Mouse (Mus musculus) testis, postnatal 14 days (tissue): ENCODE measurements at regions not wholly inside any gene's neighbourhood (a gene's known extent, or its start where the extent isn't known, plus 50 kb on each side); places are given as distances from the start of the nearest gene placed in this dataset.

Source experiments
- DNase-seq: peaks from one replicate; pipeline ENCODE4 v3.0.0; 2021; ENCODE audit warnings: low spot score

- no peak for DNase-seq
Measured at GRCm38 (mm10) chr15:67901191-67901601, 1400.5 kb upstream of the Lrrc6 start.

- no peak for DNase-seq
Measured at GRCm38 (mm10) chr15:67899772-67900171, 1399.1 kb upstream of the Lrrc6 start.

GRCm38 (mm10) chr15:67898959-67899403, 1398.3 kb upstream of the Lrrc6 start:
- DNase-seq: peak; percentile 11

- no peak for DNase-seq
Measured at GRCm38 (mm10) chr15:67892066-67892465, 1391.4 kb upstream of the Lrrc6 start.

- DNase-seq: no peak
Measured at GRCm38 (mm10) chr15:67890612-67891304, 1390.0 kb upstream of the Lrrc6 start.

- DNase-seq: no peak
Measured at GRCm38 (mm10) chr15:67888548-67888947, 1387.8 kb upstream of the Lrrc6 start.

- DNase-seq: no peak
Measured at GRCm38 (mm10) chr15:67855291-67855690, 1354.6 kb upstream of the Lrrc6 start.

- DNase-seq: no peak
Measured at GRCm38 (mm10) chr15:67850118-67850517, 1349.4 kb upstream of the Lrrc6 start.

- DNase-seq: no peak
Measured at GRCm38 (mm10) chr15:67845707-67846106, 1345.0 kb upstream of the Lrrc6 start.

- DNase-seq: no peak
Measured at GRCm38 (mm10) chr15:67840671-67841070, 1340.0 kb upstream of the Lrrc6 start.

GRCm38 (mm10) chr15:67825796-67826484, 1325.2 kb upstream of the Lrrc6 start:
- no peak for DNase-seq

- DNase-seq: no peak
Measured at GRCm38 (mm10) chr15:67823226-67823625, 1322.5 kb upstream of the Lrrc6 start.

GRCm38 (mm10) chr15:67799871-67800270, 1299.2 kb upstream of the Lrrc6 start:
- no peak for DNase-seq

GRCm38 (mm10) chr15:67795578-67795977, 1294.9 kb upstream of the Lrrc6 start:
- DNase-seq: no peak

- DNase-seq: no peak
Measured at GRCm38 (mm10) chr15:67792822-67793221, 1292.1 kb upstream of the Lrrc6 start.

GRCm38 (mm10) chr15:67788587-67788986, 1287.9 kb upstream of the Lrrc6 start:
- no peak for DNase-seq

- no peak for DNase-seq
Measured at GRCm38 (mm10) chr15:67785583-67785982, 1284.9 kb upstream of the Lrrc6 start.

GRCm38 (mm10) chr15:67783754-67784153, 1283.0 kb upstream of the Lrrc6 start:
- no peak for DNase-seq

- no peak for DNase-seq
Measured at GRCm38 (mm10) chr15:67782505-67782904, 1281.8 kb upstream of the Lrrc6 start.

GRCm38 (mm10) chr15:67780856-67781255, 1280.1 kb upstream of the Lrrc6 start:
- DNase-seq: no peak

GRCm38 (mm10) chr15:67767624-67768023, 1266.9 kb upstream of the Lrrc6 start:
- DNase-seq: no peak

- DNase-seq: no peak
Measured at GRCm38 (mm10) chr15:67759221-67759620, 1258.5 kb upstream of the Lrrc6 start.

GRCm38 (mm10) chr15:67750582-67750981, 1249.9 kb upstream of the Lrrc6 start:
- DNase-seq: no peak

- DNase-seq: no peak
Measured at GRCm38 (mm10) chr15:67743332-67743731, 1242.6 kb upstream of the Lrrc6 start.
